Mouse (Mus musculus) CH12.LX (cell line): ENCODE results near the gene Sgpp1. TPM values are rescaled to one million over a fixed set of nuclear protein-coding genes. Genes with fewer than 3 reads are reported as not detected.

Source experiments
- DNase-seq: peaks from one replicate; pipeline ENCODE4 v3.0.0-alpha.2; 2013; ENCODE audit errors: extremely low read depth
- H3K27ac ChIP-seq: 2 replicates; pipeline ENCODE4 v1.5.1; 2012; ENCODE audit warnings: low read depth, mild to moderate bottlenecking, control low read depth, moderate library complexity; ENCODE audit not compliant: insufficient read depth
- H3K27me3 ChIP-seq: replicated peaks from 2 replicates; pipeline ENCODE3; 2012; ENCODE audit warnings: inconsistent platforms
- H3K36me3 ChIP-seq, 2 experiments: replicated peaks in 1 of 2; 2 replicates each; pipeline versions ENCODE3 to v1.6.1; 2012; ENCODE audit warnings: inconsistent platforms in 1 of 2, low read length in 1 of 2, mild to moderate bottlenecking in 1 of 2, mixed read lengths in 1 of 2, moderate library complexity in 1 of 2; ENCODE audit not compliant: control insufficient read depth in 1 of 2, insufficient read depth in 1 of 2
- H3K4me1 ChIP-seq, 2 experiments: 2 replicates each; pipeline ENCODE4 v1.6.1; 2012; ENCODE audit warnings: inconsistent platforms in 1 of 2, moderate library complexity in 1 of 2; ENCODE audit not compliant: insufficient read depth in 2 of 2, control insufficient read depth in 1 of 2
- H3K4me2 ChIP-seq: 2 replicates; pipeline ENCODE4 v1.6.1; 2012; ENCODE audit warnings: low read depth, mild to moderate bottlenecking, control low read depth; ENCODE audit not compliant: poor library complexity, insufficient read depth, severe bottlenecking
- H3K4me3 ChIP-seq, 3 experiments: fragments of 150-350 bp in 1 of 3; sonication (generic) in 1 of 3; replicated peaks in 1 of 3; 2 replicates each; pipeline versions ENCODE3 to v1.5.1; 2011 to 2012; ENCODE audit warnings: low read depth in 2 of 3, low read length in 2 of 3, mild to moderate bottlenecking in 2 of 3, moderate library complexity in 2 of 3, control low read depth in 1 of 3, improper control_type of control experiment in 1 of 3, inconsistent platforms in 1 of 3, mixed read lengths in 1 of 3; ENCODE audit not compliant: poor library complexity in 1 of 3
- H3K79me2 ChIP-seq: replicated peaks from 2 replicates; pipeline ENCODE4 v1.6.1; 2012; ENCODE audit warnings: mild to moderate bottlenecking, moderate library complexity; ENCODE audit not compliant: control insufficient read depth, poor library complexity, insufficient read depth, severe bottlenecking; ENCODE audit errors: extremely low read depth
- H3K9ac ChIP-seq: 2 replicates; pipeline ENCODE4 v1.6.1; 2012; ENCODE audit warnings: low read depth, mild to moderate bottlenecking, control low read depth, moderate library complexity; ENCODE audit not compliant: insufficient read depth
- H3K9me3 ChIP-seq: replicated peaks from 2 replicates; pipeline ENCODE3; 2012; ENCODE audit warnings: low read length, inconsistent platforms, mixed read lengths
- BHLHE40 ChIP-seq: IDR thresholded peaks from 2 replicates; pipeline ENCODE4 v1.6.1; 2011; ENCODE audit warnings: mild to moderate bottlenecking, low read depth, low read length, improper control_type of control experiment
- CHD2 ChIP-seq: IDR thresholded peaks from 2 replicates; pipeline ENCODE4 v1.6.1; 2011; ENCODE audit warnings: low read length, improper control_type of control experiment
- CTCF ChIP-seq, 2 experiments: IDR thresholded peaks in 1 of 2; conservative IDR thresholded peaks in 1 of 2; 2 replicates each; pipeline ENCODE4 v1.5.1; 2011 to 2012; ENCODE audit warnings: low read depth in 2 of 2, low read length in 2 of 2, improper control_type of control experiment in 1 of 2, inconsistent platforms in 1 of 2, mild to moderate bottlenecking in 1 of 2, moderate library complexity in 1 of 2
- ELF1 ChIP-seq: IDR thresholded peaks from 2 replicates; pipeline ENCODE4 v1.6.1; 2014; ENCODE audit warnings: low read depth, mild to moderate bottlenecking, inconsistent platforms, low read length, improper control_type of control experiment
- ETS1 ChIP-seq: conservative IDR thresholded peaks from 2 replicates; pipeline ENCODE4 v1.6.1; 2012; ENCODE audit warnings: low read depth, mild to moderate bottlenecking, inconsistent platforms, low read length, improper control_type of control experiment, moderate library complexity
- GABPA ChIP-seq: IDR thresholded peaks from 2 replicates; pipeline ENCODE4 v1.6.1; 2012; ENCODE audit warnings: low read depth, low read length, improper control_type of control experiment, inconsistent platforms; ENCODE audit not compliant: insufficient replicate concordance
- JUN ChIP-seq: IDR thresholded peaks from 2 replicates; pipeline ENCODE4 v1.6.1; 2011; ENCODE audit warnings: low read depth, mild to moderate bottlenecking, low read length, improper control_type of control experiment, moderate library complexity; ENCODE audit not compliant: insufficient read depth
- JUND ChIP-seq: conservative IDR thresholded peaks from 2 replicates; pipeline ENCODE4 v1.6.1; 2011; ENCODE audit warnings: low read depth, low read length, improper control_type of control experiment
- MAX ChIP-seq: IDR thresholded peaks from 2 replicates; pipeline ENCODE4 v1.6.1; 2011; ENCODE audit warnings: low read length, improper control_type of control experiment
- NRF1 ChIP-seq: IDR thresholded peaks from 2 replicates; pipeline ENCODE4 v1.6.1; 2014; ENCODE audit warnings: low read depth, mild to moderate bottlenecking, inconsistent platforms, low read length, improper control_type of control experiment, moderate library complexity
- RAD21 ChIP-seq: IDR thresholded peaks from 2 replicates; pipeline ENCODE4 v1.6.1; 2011; ENCODE audit warnings: low read depth, mild to moderate bottlenecking, low read length, improper control_type of control experiment, moderate library complexity
- SIN3A ChIP-seq: IDR thresholded peaks from 2 replicates; pipeline ENCODE4 v1.6.1; 2012; ENCODE audit warnings: low read length, improper control_type of control experiment, inconsistent platforms
- TCF12 ChIP-seq: IDR thresholded peaks from 2 replicates; pipeline ENCODE4 v1.6.1; 2014; ENCODE audit warnings: low read depth, mild to moderate bottlenecking, inconsistent platforms, low read length, improper control_type of control experiment
- USF1 ChIP-seq: IDR thresholded peaks from 2 replicates; pipeline ENCODE4 v1.6.1; 2014; ENCODE audit warnings: low read depth, mild to moderate bottlenecking, inconsistent platforms, low read length, improper control_type of control experiment
- USF2 ChIP-seq: conservative IDR thresholded peaks from 2 replicates; pipeline ENCODE4 v1.6.1; 2011; ENCODE audit warnings: low read depth, low read length, improper control_type of control experiment
- ZMIZ1 ChIP-seq: IDR thresholded peaks from 2 replicates; pipeline ENCODE4 v1.6.1; 2012; ENCODE audit warnings: low read depth, mild to moderate bottlenecking, inconsistent platforms, low read length, improper control_type of control experiment
- dilution Hi-C: fragments of 300-500 bp; cut with MboI; formaldehyde crosslinking; loops from 2 replicates; pipeline ENCODE4 v1.14.3; 2020; ENCODE audit warnings: low sequenced_read_pairs; ENCODE audit not compliant: extremely low pct_unique_long_range_greater_than_20kb, extremely low pct_ligation_motif_present
- in situ Hi-C: fragments of 300-500 bp; cut with MboI; formaldehyde crosslinking; loops from 3 replicates; pipeline ENCODE4 v1.14.3; 2019; ENCODE audit warnings: low sequenced_read_pairs, low pct_ligation_motif_present, low pct_unique_long_range_greater_than_20kb, mixed read lengths
- polyA plus RNA-seq: library from polyadenylated mRNA; unstranded; fragments of >175 nt; gene quantifications from 2 replicates; pipeline ENCODE4 v1.2.1, GENCODE M21; 2012; ENCODE audit warnings: low read depth; ENCODE audit not compliant: insufficient read length
- total RNA-seq, 2 experiments: library from RNA; depleted of rRNA; stranded (reverse); fragments of 300-350 nt in 1 of 2; fragments of >200 nt in 1 of 2; gene quantifications; 2 replicates each; pipeline ENCODE4 v1.2.3; 2012 to 2014

Sgpp1 gene
- total and polyA plus RNA-seq, 3 experiments: 17.3 to 43.9 (median 23.6) TPM

DNA sequence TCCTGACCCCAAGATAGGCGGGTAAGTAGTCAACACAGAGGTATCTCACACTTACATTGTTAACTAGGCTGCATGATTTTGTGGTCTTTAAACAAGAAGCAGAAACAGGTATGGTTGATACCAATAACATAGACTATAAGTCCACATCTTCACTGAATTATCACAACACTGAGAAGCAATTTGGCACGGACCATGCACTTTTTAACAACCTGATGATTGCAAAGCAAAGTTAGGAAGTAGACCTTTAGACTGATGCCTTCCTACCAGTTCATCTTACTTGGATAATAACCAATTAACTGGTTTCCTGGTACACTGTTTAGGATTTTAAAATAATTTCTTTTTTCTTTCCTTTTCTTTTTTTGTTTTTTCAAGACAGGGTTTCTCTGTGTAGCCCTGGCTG lies 67.3 kb downstream of the Sgpp1 start:
- Histone ChIP-seq H3K9ac (peak overlapping the region; percentile 52; the same call in 1 of the 2 replicates), H3K4me3 (peak overlapping the region in 1 of 3 experiments; percentile 31), H3K79me2 (peaks cover 27% of the 10 kb centered on the region), H3K9me3 (no peaks in the 10 kb centered on the region), H3K4me1 (peaks cover 5 to 47% of the 10 kb centered on the region in 2 experiments), H3K27me3 (no peaks in the 10 kb centered on the region), H3K36me3 (peaks cover 0 to 33% of the 10 kb centered on the region in 2 experiments), H3K27ac (no peak overlapping the region), H3K4me2 (peak overlapping the region; percentile 45)
- dilution Hi-C loops (no loop called here), in situ Hi-C loops (no loop called here)
- TF ChIP-seq MAX: no peak
- no peak for TF ChIP-seq CHD2
- no peak for DNase-seq

DNA sequence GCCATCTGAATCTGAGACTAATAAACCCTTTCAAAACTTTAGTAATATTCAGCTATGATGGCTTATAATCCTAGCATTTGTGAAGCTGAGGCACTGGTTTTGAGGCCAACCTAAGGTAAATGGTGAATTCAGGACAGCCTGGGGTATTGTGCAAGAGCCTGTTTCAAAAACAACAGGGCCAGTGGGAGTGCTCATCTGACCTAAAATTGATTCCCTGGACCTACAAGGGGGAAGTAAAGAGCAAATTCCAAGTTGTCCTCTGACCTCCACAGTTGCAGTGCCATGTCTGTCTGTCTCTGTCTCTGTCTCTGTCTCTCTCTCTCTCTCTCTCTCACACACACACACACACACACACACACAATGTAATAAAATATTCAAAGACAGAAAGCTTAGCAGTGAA lies 68.6 kb downstream of the Sgpp1 start:
- H3K27me3 ChIP-seq: no peaks in the 10 kb centered on the region
- no peak overlapping the region for H3K4me3 ChIP-seq
- dilution Hi-C loops: no loop called here
- no peaks in the 10 kb centered on the region for H3K9me3 ChIP-seq
- TF ChIP-seq GABPA (no peak), CTCF (conservative IDR thresholded peaks at IDR 0.05 in 1 of 2, IDR thresholded peaks at IDR 0.05 in 1 of 2; ENCODE audit: low read depth in 2 of 2, low read length in 2 of 2) (no peak)
- H3K4me2 ChIP-seq: no peak overlapping the region
- peaks cover 27% of the 10 kb centered on the region for H3K79me2 ChIP-seq
- H3K36me3 ChIP-seq: peaks cover 0 to 26% of the 10 kb centered on the region in 2 experiments
- in situ Hi-C loops: no loop called here
- H3K9ac ChIP-seq: no peak overlapping the region
- H3K4me1 ChIP-seq: peaks cover 5 to 37% of the 10 kb centered on the region in 2 experiments
- DNase-seq: no peak
- H3K27ac ChIP-seq: no peak overlapping the region

DNA sequence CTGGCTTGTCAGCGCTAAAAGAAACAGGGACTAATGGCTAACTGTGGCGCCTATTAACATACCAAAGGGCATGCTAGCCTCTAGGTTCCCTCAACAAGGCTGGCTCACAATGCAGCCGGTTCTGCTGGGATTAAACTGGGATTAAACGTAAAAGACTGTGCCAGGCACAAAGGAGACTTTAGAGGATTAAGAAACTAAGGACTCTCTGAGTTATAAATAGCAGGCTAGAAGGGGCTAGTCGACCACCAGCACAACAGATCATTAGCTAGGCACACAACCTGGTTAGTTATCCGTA lies 71.1 kb downstream of the Sgpp1 start:
- in situ Hi-C loops (no loop called here), dilution Hi-C loops (no loop called here)

More for the DNA sequence above, 71.1 kb downstream of the Sgpp1 start:
- DNase-seq: no peak
- Histone ChIP-seq H3K27me3 (no peaks in the 10 kb centered on the region), H3K36me3 (peaks cover 0 to 32% of the 10 kb centered on the region in 2 experiments), H3K9me3 (no peaks in the 10 kb centered on the region), H3K4me3 (no peak overlapping the region), H3K27ac (no peak overlapping the region), H3K79me2 (peaks cover 11% of the 10 kb centered on the region; the same call in 1 of the 2 replicates), H3K4me1 (peaks cover 0 to 22% of the 10 kb centered on the region in 2 experiments; a peak in 2 of 4 replicates), H3K9ac (no peak overlapping the region), H3K4me2 (no peak overlapping the region)
- no peak for TF ChIP-seq BHLHE40
- no peak for TF ChIP-seq JUND
- TF ChIP-seq JUN: no peak
- no peak for TF ChIP-seq ZMIZ1
- TF ChIP-seq NRF1: no peak
- no peak for TF ChIP-seq ETS1
- no peak for TF ChIP-seq TCF12
- TF ChIP-seq RAD21: no peak
- TF ChIP-seq USF2: no peak
- TF ChIP-seq GABPA: no peak
- TF ChIP-seq ELF1: no peak
- no peak for TF ChIP-seq USF1
- TF ChIP-seq SIN3A: no peak

Other genes with a start within 250 kb of the Sgpp1 start
- gene Ppp2r5e, start 139.5 kb downstream of the Sgpp1 start, total RNA-seq (2012; rRNA removed): 9.3 TPM in 2 replicates
- gene Ppp2r5e, start 139.5 kb downstream of the Sgpp1 start, total RNA-seq (2014; rRNA removed): 10.0 and 10.1 TPM in 2 replicates
- gene Ppp2r5e, start 139.5 kb downstream of the Sgpp1 start, polyA plus RNA-seq: 18.3 and 21.7 TPM in 2 replicates
- 19.0 and 27.6 TPM in 2 replicates for gene Wdr89, start 66.2 kb downstream of the Sgpp1 start, total RNA-seq (2012; rRNA removed)
- gene Wdr89, start 66.2 kb downstream of the Sgpp1 start, total RNA-seq (2014; rRNA removed): 29.2 and 33.0 TPM in 2 replicates
- gene Wdr89, start 66.2 kb downstream of the Sgpp1 start, polyA plus RNA-seq: 10.2 and 15.3 TPM in 2 replicates
- 3.7 and 3.9 TPM in 2 replicates for gene Syne2, start 82.4 kb upstream of the Sgpp1 start, total RNA-seq (2012; rRNA removed)
- gene Syne2, start 82.4 kb upstream of the Sgpp1 start, total RNA-seq (2014; rRNA removed): 4.8 and 4.9 TPM in 2 replicates
- gene Syne2, start 82.4 kb upstream of the Sgpp1 start, polyA plus RNA-seq: 6.1 and 7.5 TPM in 2 replicates